Mouse (Mus musculus): ENCODE results near the gene Rora.

- no peak for TF ChIP-seq POLR2A (IDR thresholded peaks at IDR 0.05; ENCODE audit: borderline replicate concordance, control insufficient read depth, low read depth, low read length)
- no peak for TF ChIP-seq CTCF (IDR thresholded peaks at IDR 0.05; ENCODE audit: control insufficient read depth, insufficient read depth, low read length)
Observed at GRCm38 (mm10) chr9:68673221-68673620, 19.6 kb downstream of the Rora start.
